Mouse (Mus musculus): ENCODE data around the gene Ppfibp2. TPM values are rescaled to one million over a fixed set of nuclear protein-coding genes. Genes with fewer than 3 reads are reported as not detected.

Gene Ppfibp2
- total RNA-seq, 2 experiments from 2014 or later = 9.4 to 12.0 TPM

DNA sequence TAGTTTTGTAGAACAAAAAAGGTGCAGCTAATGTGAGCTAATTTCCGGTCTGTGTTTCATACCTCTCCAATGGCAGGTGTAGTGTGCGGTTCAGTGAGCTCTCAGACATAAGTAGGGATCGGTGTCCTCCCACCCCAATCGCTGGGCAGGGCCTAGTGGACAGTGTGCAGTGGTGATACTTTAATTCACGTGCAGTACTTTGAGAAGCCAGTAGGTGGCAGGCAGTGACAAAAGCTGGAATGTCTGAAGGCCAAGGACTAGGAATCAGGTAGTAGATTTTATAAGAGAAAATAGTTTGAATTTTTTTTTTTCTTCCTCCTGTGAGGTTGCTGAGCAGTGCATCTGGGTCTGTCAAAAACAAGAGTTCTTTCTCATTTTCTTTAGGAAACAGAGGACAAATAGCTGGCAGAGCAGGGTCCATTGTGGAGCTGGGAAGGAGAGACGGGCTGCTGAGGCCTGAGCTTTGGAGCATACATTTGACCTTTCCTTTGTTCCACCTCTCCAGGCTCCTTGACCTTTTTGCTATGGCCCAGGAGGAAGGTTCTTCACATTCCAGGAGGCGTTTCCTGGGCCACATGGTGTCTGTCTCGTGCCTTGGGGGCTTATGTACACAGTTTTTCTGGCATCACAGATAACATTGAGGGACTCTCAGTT lies 66.3 kb downstream of the Ppfibp2 start:
- peak in 1 of 2 experiments; percentile 59 for DNase-seq

DNA sequence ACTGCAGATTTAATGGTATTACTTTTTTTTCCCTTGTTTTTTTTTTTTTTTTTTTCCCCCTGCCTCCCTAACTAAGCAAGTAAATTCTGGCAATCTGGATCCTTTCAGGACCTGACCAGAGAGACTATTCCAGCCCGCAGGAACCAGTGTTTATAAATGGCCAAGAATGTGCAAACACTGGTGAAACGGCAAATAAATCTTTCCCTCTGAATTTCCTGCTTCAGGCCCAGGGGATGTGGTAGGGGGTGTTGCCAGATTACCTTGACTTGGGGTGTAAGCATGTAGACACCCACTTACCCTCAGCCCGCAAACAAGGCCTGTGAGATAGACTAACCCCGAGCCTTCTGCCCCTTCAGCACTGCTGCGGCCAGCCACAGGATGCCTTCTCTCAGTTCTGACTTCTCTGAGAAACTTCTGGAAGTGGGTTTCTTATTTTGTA lies 66.9 kb downstream of the Ppfibp2 start:
- intact Hi-C loops (cut with DNase I) = loop anchor here (2.0 kb wide), 1 partner anchor 47 kb away; no protein-coding TSS in a partner anchor
- DNase-seq = no peak

More for the DNA sequence above, 66.3 kb downstream of the Ppfibp2 start:
- intact Hi-C loops (cut with DNase I) = loop anchor here (2.0 kb wide), 1 partner anchor 47 kb away; no protein-coding TSS in a partner anchor

DNA sequence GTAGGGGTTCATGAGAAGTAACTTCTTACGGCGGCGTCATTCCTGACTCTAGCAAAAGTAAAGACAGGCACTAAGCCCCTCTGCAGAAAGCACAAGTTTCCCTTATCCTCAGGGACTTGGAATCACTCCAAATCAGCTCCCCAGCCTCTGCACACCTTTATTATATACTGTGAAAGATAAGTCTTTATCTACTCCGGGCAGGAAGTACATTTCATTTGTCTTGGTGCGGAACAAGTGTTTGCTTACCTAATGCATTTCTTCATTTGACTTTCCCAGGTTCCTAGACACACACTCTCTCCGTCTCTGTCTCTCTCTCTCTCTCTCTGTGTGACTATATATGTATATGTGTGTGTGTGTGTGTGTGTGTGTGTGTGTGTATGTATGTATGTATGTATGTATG lies 68.6 kb downstream of the Ppfibp2 start:
- intact Hi-C loops (cut with DNase I) = loop anchor here (2.0 kb wide), 1 partner anchor 83 kb away; no protein-coding TSS in a partner anchor
- no peak for DNase-seq

DNA sequence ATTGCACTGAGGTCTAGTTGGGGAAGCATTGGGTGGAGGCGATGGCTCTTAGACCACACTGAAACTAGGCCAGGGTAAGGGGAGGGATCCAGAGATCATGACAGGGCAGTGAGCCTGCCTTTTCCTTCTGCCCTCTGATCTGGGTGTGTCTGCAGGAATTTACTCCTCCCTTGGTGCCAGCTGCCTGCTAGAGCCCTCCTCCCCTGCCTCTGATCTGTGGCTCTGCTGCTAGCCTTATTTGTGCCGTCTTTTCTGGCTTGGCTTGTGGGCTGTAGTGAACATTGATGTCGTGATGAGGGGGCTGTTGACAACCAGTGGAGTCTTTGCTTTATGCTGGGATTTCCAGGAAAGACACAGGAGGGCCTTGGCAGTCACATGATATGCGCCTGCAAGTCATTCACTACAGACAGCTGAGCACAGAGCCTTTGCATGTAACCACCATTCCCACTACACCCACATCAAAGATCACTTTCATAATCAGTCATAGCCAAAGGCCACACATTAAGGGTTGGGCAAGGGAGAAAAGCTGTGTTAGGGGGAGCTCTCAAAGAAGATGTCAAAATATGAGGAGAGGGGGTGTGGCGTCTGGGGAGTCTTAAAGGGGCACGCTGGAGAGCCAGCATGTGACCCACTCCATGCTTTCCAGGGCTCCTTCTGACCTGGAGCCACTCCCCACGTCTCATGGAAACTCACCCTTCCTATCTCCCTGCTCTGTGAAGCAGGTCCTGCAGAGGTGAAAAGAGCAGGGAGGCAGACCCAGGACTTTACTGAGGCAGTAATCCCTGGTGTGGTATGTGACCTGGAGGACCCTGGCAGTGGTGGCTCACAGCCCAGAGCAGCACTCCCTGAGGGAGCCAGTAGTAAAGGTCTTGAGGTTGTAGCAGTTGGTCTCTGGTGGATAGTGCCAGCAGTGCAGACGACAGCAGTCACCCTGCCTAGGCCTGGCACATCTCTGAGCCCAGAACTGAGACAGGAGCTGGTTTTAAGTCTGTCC lies 69.4 kb downstream of the Ppfibp2 start:
- DNase-seq = peak; percentile 43 to 60
- intact Hi-C loops (cut with DNase I) = loop anchor here (2.0 kb wide), 1 partner anchor 82 kb away; no protein-coding TSS in a partner anchor

DNA sequence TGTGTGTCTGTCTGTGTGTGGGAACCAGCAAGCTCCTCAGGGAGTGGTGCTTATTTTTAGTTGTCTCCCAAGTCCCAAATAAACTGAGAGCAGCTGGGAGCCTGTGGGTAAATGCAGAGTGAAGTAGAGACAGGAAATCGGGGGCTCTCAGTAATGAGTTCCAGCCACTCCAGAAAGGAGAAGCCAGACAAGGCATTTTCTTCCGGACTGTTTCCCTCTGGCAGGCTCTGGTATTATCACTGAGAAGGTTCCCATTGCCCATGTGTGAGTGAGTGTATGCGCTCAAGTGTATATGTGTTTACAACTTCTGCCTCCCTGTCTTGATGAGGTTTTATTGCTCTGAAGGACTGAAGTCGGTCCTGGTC lies 70.2 kb downstream of the Ppfibp2 start:
- DNase-seq = no peak
- intact Hi-C loops (cut with DNase I) = loop anchor here (2.0 kb wide), 1 partner anchor 82 kb away; no protein-coding TSS in a partner anchor

DNA sequence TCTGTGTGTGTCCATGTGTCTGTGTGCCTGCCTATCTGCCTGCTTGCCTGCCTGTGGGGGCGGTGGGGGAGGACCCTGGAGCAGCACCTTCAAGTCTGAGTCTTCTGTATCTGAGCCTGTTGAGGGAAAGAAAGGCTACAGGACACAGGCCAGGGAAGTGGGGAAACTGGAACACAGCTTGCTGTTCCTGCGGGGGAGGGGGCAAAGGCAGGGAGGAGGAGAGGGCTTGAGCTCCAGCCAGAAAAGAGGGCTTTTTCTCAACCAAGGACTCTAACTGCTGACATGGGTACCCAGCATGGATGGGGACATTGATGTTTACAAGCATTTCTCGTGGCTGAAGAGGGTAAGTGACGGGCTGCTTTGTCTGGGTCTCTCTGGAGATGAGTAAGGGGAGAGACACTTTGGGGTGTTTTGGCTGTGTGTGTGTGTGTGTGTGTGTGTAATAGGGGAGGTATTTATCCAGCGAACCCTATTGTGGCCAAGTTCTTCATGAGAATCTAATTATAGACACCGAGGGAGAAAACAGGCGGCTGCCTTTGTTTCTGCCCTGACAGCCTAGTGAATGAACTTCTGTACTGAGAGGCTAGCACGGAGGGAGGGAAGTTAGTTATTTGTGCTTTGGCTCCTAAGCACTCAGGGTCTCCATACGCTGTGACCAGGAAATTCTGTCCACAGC lies 70.7 kb downstream of the Ppfibp2 start:
- DNase-seq = peak; percentile 23 to 50
- intact Hi-C loops (cut with DNase I) = loop anchor here (2.0 kb wide), 1 partner anchor 81 kb away; no protein-coding TSS in a partner anchor

DNA sequence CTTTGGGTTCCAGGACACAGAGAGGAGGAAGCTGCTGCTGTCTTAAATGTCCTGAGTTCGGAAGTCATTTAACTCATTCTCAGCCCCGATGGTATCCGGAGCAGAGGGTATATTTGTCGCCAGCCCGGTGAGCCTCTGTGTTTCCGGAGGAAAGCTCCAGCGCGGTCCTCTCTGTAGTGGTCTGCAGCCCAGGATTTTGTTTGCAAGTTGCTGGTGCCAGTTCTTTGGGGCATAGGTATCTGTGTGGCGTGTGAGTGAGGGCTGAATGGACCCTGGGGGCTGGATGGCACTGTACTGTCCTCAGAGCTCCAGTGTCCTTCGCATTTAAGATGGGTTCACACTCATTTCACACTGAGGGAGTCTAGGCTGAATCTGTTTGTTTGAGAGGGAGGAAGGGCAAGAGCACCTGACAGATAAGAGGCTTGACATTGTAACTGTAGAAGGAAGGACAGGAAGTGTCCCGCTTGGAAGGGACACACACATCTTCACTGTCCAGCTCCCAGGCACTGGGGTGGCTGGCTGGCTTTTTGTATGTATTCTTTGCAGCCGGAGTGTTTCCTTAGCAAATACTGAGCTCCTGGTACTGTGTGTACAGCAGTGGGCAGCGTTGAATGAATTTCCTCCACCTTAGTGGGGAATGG lies 71.4 kb downstream of the Ppfibp2 start:
- intact Hi-C loops (cut with DNase I) = no loop called here
- no peak for DNase-seq

DNA sequence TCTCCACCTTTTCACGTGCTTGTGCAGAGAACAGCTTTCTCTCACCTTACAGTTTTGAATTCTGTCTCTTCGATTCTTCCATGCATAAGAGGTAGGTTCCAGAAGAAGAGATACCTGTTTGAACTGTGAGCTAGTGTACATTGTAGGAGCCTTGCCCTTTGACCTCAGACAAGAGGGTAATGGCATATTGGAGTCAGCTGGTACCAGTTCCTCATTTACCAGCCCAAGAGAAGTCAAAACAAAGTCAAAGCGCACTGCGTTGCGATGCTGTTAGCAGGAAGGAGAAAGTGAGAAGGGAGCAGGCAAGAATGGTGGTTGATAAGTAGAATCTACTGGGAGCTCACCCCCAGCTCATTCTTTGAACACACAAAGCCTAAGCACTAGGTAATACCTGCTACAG lies 73.5 kb downstream of the Ppfibp2 start:
- DNase-seq = no peak
- intact Hi-C loops (cut with DNase I) = no loop called here

DNA sequence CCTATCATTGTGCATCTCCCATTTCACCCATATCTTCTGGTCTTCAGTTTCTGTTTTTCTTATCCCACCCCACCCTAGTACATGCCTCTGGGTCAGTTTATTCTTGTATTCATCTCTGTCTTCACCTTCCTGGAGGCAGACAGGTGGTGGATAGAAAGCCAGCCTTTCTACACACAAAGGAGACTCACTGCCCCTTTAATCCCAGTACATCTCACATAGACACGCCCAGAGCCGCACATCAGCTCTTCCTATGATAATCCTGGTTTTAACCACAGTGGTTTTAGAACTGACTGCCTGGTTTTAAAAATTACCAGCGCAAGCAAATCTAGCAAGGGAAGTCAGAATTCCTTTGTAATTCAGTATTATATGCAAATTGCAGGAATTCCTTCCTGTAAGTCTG lies 80.2 kb downstream of the Ppfibp2 start:
- no peak for DNase-seq
- intact Hi-C loops (cut with DNase I) = no loop called here

DNA sequence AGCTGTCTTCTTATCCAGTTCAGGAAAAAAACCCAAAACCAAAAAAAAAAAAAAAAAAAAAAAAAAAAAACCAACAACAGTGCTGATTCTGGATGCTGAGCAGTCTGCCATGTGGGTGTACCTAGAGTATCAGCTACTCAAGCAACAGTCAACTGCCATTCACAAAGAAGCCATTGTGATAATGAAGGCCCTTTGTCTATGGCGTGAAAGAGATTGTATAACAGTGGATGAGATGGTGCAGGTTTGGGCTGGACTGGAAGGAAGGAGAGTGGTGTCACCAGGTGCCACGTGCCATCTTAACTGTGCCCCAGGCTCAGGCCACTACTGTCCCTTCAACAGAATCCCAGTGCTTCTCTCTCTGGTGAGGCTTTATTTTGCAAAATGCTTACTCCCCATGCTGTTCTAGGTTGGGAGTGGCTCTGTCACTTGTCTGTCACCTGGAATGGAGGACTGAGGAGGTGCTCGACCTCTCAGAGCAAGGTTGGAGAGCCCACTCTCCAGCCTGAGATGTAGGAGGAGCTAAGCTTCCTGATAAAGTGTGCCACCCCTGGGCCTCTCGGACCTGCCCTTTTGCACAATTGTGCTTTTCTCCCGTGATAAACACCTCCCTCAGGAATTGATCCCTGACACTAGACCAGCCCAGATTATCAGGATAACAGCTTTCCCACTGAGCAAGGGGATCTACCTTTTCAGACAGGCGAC lies 85.3 kb downstream of the Ppfibp2 start:
- no peak for DNase-seq
- intact Hi-C loops (cut with DNase I) = no loop called here

DNA sequence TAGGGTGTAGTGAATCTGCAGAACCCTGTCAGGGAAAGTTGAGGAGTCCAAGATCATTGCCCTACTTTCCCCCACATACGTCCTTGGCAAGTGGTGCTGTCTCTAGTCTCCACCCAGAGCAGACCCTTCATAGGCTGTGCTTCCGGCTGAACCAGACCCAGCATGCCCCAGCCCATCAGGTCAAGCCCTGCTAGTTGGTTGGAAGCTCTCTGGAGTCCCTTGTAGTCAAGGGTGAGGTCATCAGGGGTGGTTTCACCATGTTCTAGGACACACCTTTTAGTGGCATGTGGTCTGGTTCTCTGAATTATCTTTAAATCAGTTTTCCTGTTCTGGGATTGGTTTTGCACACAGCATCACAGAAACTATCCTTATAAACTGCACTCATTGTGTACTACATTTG lies 86.3 kb downstream of the Ppfibp2 start:
- intact Hi-C loops (cut with DNase I) = no loop called here

DNA sequence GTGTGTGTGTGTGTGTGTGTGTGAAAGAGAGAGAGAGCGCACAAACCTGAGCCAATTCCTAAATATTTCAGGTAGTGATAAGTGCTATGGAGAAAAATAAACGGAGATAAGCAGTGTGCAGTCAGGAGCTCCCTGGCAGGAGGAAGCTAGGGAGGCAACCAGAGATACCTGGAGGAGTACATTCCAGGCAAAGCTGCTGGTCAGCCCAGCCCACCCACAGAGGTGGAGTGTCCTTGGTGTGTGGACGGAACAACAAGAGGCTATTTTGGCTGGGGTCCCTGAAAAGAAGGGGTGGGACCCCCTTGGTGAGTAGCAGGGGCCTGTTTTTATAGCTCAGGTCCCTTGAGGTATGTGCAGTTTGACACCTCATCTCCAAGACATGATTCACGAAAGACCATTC lies 88.2 kb downstream of the Ppfibp2 start:
- intact Hi-C loops (cut with DNase I) = no loop called here
- DNase-seq = no peak

More for the DNA sequence above, 86.3 kb downstream of the Ppfibp2 start:
- DNase-seq = no peak

DNA sequence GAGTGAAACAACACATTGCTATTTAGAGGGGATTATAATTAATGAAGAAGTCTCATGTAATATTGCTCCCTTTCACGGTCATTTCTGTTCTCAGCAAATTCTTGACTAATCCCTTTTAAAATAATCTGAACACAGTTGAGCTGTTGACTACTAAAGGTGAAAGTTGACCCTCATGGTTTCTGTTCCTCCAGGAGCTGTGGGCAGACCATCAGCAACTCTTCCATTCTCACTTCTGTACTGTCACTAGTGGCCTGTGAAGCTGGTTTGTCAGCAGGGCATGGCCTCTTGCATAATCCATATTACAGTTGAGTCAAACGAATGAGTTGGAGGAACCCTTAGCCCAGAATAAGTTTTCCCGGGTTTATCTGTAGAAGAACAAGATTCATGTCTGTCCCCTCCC lies 88.6 kb downstream of the Ppfibp2 start:
- intact Hi-C loops (cut with DNase I) = no loop called here
- no peak for DNase-seq

DNA sequence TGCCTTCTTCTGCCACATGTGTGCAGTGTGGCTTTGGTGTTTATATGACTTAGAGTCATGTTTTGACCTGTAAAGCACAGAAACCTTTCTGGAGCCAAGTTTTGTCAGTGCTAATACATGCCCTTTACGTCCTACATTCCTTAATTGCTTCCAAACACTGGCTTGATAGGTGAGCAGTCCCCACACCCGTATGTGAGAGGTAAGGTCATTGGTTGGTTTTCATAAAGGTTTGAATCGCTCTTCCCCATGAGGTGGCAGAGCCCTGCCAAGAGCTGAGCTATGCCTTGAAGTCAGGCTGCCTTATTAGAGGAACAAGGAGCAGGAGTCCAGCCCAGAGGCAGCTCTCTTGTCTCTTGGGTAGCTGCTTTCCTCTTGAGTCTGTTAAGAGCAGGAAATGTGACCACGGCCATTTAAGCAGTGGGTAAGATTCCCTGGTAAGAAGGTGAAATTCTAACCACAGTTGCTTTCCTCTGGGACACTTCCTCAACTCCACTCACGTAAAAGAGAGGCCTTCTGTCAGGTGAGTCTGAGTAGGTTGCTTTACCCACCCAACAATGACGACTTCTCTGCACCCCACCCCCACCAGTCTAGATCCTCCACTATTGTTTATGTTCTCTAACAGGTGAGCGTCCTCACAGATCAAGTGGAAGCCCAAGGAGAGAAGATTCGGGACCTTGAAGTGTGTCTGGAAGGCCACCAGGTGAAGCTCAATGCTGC lies 90.4 kb downstream of the Ppfibp2 start:
- DNase-seq = no peak
- intact Hi-C loops (cut with DNase I) = no loop called here

DNA sequence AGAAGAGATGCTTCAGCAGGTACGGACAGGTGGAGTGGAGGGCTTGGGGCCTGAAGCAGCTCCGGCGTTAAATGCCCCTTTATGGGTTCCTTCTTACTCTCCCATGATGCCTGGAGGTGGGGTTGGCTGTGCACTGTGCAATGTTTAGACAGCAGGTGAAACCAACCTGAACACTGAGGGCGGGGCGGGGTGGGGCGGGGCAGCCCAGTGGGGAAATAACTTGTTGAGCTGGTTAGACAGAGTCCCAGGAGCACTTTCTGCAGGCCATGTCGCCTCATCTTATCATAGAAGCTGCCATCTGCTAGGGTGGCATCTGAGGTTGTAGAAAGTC lies 90.9 kb downstream of the Ppfibp2 start:
- no peak for DNase-seq
- intact Hi-C loops (cut with DNase I) = no loop called here

DNA sequence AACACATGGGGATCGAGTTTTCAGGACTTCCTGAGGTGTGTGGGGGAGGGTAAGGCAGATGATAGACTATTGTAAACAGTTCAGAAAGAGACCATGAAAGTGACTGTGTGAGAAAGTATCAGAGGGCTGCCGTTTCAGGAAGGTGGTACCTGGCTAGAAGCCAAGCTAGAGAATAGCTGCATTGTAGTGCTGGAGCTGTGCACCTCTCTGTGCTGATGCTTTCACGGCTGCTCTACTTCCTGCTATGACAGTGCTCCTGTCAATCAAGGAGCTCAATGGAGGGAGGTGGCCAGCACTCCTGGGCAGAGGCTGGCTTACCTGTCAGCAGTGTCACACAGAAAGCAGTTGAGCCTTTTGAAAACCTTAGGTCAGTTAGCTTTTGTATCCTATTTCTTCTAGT lies 92.4 kb downstream of the Ppfibp2 start:
- intact Hi-C loops (cut with DNase I) = no loop called here

DNA sequence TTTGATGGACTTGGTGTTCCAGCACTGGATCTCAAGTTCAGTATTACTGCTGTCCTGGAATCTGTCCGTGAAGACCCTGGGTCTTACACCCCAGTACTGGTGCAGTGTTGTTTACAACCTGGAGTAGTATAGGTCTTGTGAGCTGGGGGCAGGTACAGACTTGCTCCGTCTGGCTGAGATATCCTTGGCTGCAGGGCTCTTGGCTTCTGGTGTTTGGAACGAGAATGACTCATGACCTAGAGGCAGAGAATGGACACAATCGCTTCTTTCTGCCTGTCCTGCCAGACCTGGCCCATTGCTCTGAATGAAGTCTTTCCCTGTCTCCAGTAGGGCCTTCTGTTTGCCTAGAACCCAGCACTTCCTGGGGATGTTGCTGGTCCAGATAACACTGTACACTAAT lies 93.0 kb downstream of the Ppfibp2 start:
- intact Hi-C loops (cut with DNase I) = no loop called here

More for the DNA sequence above, 92.4 kb downstream of the Ppfibp2 start:
- DNase-seq = no peak

DNA sequence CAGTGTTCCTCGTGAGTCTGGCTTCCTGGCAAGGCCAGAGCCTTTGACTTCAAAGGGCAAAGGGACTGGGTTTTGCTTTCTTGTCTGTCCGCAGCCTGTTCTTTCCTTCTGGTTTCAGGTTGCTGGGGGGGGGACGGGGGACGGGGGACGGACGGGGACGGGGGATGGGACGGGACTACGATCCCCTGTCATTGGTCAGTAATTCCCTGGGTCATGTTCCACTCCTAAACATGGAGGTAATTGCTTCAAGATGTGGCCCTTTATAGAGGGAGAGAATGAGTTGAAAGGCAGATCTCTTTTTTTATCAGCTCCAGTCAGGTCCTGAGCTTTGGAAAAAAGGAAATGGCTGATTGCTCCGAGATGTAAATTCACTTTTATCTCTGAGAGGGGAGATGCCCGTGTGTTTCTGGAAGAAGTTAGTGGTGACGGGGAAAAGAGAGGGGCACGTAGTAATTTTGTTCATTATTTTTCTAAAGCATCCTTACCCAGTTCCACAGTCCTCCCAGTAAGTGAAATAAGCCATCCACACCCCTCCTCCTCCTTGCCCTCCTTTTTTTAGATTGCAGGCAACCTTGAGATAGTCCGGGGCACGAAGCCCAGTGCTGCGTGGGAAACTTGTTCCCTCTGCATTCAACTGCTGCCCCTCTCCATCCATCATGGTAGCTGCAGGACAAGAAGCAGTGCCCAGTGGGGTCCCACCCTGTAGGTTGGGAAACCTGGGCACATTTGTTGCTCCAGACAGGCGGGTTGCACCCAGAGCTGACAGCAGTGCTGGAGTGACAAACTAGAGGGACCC lies 95.6 kb downstream of the Ppfibp2 start:
- DNase-seq = no peak
- intact Hi-C loops (cut with DNase I) = no loop called here

More for the DNA sequence above, 93.0 kb downstream of the Ppfibp2 start:
- DNase-seq = no peak
